Mouse (Mus musculus): Measurements from ENCODE around the gene Pdlim7.

DNA sequence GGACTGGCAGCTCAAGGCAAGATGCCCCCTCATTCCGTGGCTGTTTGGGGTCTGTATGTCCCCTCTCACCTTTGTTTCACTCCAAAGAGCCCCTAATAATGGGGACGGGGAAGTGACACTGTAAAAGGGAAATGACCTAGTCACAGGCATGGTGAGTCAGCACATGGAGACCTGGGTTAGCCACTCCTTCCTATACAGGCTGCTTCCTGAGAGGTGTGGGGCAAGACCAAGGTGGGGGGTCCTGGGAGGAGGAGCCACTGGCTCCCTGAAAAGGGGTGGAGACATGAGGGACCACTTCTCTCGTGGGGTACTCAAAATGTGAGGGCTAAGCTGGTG, 3.2 kb downstream of the Pdlim7 start:
- no peak for TF ChIP-seq POLR2A (IDR thresholded peaks at IDR 0.05; ENCODE audit: low read depth, low read length)
- TF ChIP-seq CTCF (conservative IDR thresholded peaks at IDR 0.05; ENCODE audit: insufficient read depth, insufficient read length, low read depth, low read length), result no peak
